Mouse (Mus musculus) embryonic facial prominence, embryonic 11.5 days (tissue): ENCODE data around the gene Satb1. TPM values are rescaled to one million over a fixed set of nuclear protein-coding genes. Genes with fewer than 3 reads are reported as not detected.

Experiments used
- ATAC-seq: fragments of 200-750 bp; cut with Nextera tagmentation; replicated peaks from 2 replicates; pipeline ENCODE4 v1.8.0; 2017; ENCODE audit warnings: low read depth; ENCODE audit not compliant: insufficient number of reproducible peaks, low FRiP score, low TSS enrichment
- DNase-seq: peaks from one replicate; pipeline ENCODE4 v3.0.0-alpha.2; 2015; ENCODE audit warnings: low spot score
- H3K27ac ChIP-seq: fragments of 300-500 bp; sonication (generic); replicated peaks from 2 replicates; pipeline ENCODE4 v1.5.1; 2014; ENCODE audit warnings: mild to moderate bottlenecking, low read depth, low read length, control low read depth
- H3K27me3 ChIP-seq: fragments of 300-500 bp; sonication (generic); 2 replicates; pipeline ENCODE4 v1.6.1; 2014; ENCODE audit warnings: mild to moderate bottlenecking, low read length, moderate library complexity, mixed read lengths; ENCODE audit not compliant: control insufficient read depth, insufficient read depth
- H3K36me3 ChIP-seq: fragments of 300-500 bp; sonication (generic); replicated peaks from 2 replicates; pipeline ENCODE4 v1.6.1; 2014; ENCODE audit warnings: low read depth, mild to moderate bottlenecking, low read length, moderate library complexity, mixed read lengths; ENCODE audit not compliant: control insufficient read depth, insufficient read depth
- H3K4me1 ChIP-seq: fragments of 300-500 bp; sonication (generic); 2 replicates; pipeline ENCODE4 v1.6.1; 2014; ENCODE audit warnings: low read length, mixed read lengths; ENCODE audit not compliant: control insufficient read depth, insufficient read depth
- H3K4me2 ChIP-seq: fragments of 300-500 bp; sonication (generic); 2 replicates; pipeline ENCODE4 v1.6.1; 2014; ENCODE audit warnings: low read depth, mild to moderate bottlenecking, control low read depth, low read length, moderate library complexity
- H3K4me3 ChIP-seq: fragments of 300-500 bp; sonication (generic); 2 replicates; pipeline ENCODE4 v1.5.1; 2014; ENCODE audit warnings: low read depth, low read length, control low read depth
- H3K9ac ChIP-seq: fragments of 300-500 bp; sonication (generic); replicated peaks from 2 replicates; pipeline ENCODE4 v1.6.1; 2014; ENCODE audit warnings: mild to moderate bottlenecking, control low read depth, low read length
- H3K9me3 ChIP-seq: fragments of 300-500 bp; sonication (generic); replicated peaks from 2 replicates; pipeline ENCODE4 v1.6.1; 2016; ENCODE audit warnings: mild to moderate bottlenecking, low read length, inconsistent platforms, mixed read lengths; ENCODE audit not compliant: control insufficient read depth
- WGBS: fragments of 180-500 bp; shearing (Covaris S2); extraction: QIAGEN DNeasy Blood & Tissue Kit; methylation state at CpG from one replicate; pipeline ENCODE4 v1.1.7; 2014; 5-methylcytosine and 5-hydroxymethylcytosine counted together
- polyA plus RNA-seq: library from polyadenylated mRNA; unstranded; fragments of >200 nt; fragmentation: Nextera tagmentation; extraction: Ambion mirVana; gene quantifications from 2 replicates; pipeline ENCODE4 v1.2.1, GENCODE M21; 2014

Gene Satb1
- polyA plus RNA-seq, 1 experiment from 2014 or later = 17.3 TPM

DNA sequence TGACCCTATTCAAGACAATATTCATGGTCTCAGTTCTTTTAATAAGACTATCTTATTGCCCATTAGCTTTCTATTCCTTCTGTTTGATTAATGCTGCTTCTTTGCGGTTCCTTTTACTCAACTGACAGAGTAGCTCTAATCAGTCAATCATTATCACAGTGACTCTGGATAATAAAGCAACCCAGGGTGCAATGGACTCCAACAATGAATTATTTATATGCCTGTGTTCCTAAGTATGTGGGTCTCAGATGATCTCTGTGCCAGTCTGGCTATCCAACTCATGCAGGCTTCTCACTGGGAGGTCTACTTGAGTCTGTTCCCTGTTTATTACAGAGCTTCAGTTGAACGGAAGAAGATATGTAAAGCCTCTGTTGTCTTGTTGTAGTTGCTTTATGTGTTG, 108.6 kb downstream of the Satb1 start:
- DNase-seq = no peak
- no peaks in the 10 kb centered on the region for H3K4me1 ChIP-seq
- no peaks in the 10 kb centered on the region for H3K36me3 ChIP-seq
- no peak overlapping the region for H3K4me3 ChIP-seq
- H3K9ac ChIP-seq = no peak overlapping the region
- H3K4me2 ChIP-seq = no peak overlapping the region
- H3K9me3 ChIP-seq = no peaks in the 10 kb centered on the region
- ATAC-seq = no peak
- no peaks in the 10 kb centered on the region for H3K27me3 ChIP-seq
- 90% methylated on average over 2 of the region's 2 CpGs for WGBS
- no peak overlapping the region for H3K27ac ChIP-seq

DNA sequence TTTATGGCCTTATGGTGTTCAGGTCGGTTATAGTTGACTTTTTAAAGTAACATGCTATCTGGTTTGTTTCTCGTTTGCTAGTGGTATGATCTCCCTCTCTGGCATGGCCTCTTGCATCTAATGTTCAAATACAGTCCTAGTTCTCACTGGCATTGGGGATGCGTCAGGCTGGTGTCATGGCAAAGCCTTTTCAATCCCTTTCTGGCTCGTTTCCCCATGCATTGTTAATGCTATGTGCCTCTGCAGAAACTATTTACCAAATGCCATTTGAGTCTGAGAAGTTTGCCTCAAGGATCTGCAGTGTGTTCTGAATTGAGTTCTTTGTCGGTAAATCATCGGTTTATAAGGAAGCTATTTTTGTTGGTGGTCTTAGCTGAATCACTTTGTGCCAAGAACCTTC, 137.4 kb downstream of the Satb1 start:
- no peak overlapping the region for H3K4me3 ChIP-seq
- H3K9me3 ChIP-seq = no peaks in the 10 kb centered on the region
- no peaks in the 10 kb centered on the region for H3K4me1 ChIP-seq
- 69% methylated on average over 6 of the region's 6 CpGs for WGBS
- DNase-seq (no peak), ATAC-seq (no peak)
- no peak overlapping the region for H3K4me2 ChIP-seq
- no peak overlapping the region for H3K9ac ChIP-seq
- no peaks in the 10 kb centered on the region for H3K27me3 ChIP-seq
- no peak overlapping the region for H3K27ac ChIP-seq
- no peaks in the 10 kb centered on the region for H3K36me3 ChIP-seq

DNA sequence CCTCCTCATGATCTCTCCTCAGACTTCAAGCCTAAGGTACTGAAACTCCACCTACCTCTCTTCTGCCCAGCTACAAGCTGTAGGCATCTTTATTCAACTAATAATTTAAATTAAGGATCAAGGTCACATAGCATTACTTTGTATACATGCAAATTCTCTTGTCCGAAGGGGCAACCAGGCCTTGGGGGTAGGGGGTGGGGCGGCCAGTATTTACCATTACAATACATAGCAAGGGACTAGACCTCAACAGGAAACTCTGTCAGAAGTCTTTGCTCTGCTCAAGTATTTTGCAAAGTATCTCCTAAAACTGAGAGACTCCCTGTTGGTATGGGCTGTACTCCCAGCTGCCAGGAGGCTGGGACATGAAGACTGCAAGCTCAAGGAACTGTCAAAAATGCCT, 137.8 kb downstream of the Satb1 start:
- no peak overlapping the region for H3K4me3 ChIP-seq
- H3K27me3 ChIP-seq = no peaks in the 10 kb centered on the region
- no peak overlapping the region for H3K4me2 ChIP-seq
- no peaks in the 10 kb centered on the region for H3K36me3 ChIP-seq
- 62% methylated on average over 2 of the region's 2 CpGs for WGBS
- no peak overlapping the region for H3K27ac ChIP-seq
- H3K9me3 ChIP-seq = no peaks in the 10 kb centered on the region
- H3K4me1 ChIP-seq = no peaks in the 10 kb centered on the region
- H3K9ac ChIP-seq = no peak overlapping the region
- ATAC-seq (no peak), DNase-seq (no peak)

DNA sequence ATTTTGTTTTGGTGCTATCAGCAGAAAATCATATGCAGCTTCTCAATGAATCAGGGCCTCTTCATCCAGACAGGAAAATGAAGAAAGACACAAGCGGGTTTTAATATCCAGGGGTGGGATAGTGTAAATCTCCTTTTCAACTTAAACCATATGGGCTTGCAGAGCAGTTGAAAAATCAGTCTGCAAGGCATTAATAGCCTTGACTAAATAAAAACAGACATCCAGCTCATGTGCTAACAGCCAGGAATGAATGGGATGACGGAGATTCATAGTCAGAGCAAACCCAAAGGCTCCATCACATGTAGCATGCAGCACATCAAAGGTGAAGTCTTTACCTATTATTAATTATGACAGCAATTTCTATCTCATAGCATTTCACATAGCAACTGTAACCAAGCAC, 142.6 kb downstream of the Satb1 start:
- 64% methylated on average over 2 of the region's 2 CpGs for WGBS
- no peaks in the 10 kb centered on the region for H3K9me3 ChIP-seq
- H3K27ac ChIP-seq = no peak overlapping the region
- ATAC-seq (no peak), DNase-seq (peak; percentile 72)
- no peaks in the 10 kb centered on the region for H3K36me3 ChIP-seq
- H3K27me3 ChIP-seq = no peaks in the 10 kb centered on the region
- H3K4me2 ChIP-seq = no peak overlapping the region
- H3K9ac ChIP-seq = no peak overlapping the region
- H3K4me3 ChIP-seq = no peak overlapping the region
- H3K4me1 ChIP-seq = no peaks in the 10 kb centered on the region

DNA sequence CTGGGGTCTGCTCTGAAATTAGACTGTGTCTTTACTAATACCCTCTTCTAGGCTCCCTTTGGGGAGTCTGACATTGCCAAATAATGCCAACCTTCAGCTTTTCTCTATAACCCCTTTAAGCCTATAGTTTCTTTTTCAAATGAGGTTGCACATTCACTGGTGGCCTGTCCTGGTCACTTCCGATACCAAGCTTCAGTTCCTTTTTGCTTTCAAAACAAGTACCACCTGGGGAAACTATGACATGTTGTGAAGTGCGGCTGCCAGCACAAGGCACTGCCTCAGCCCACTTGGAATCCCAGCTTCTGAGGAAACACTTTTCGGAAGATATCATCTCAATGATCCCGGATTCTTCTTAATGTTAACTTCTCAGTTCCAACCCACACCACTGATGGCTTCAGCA, 145.9 kb downstream of the Satb1 start:
- H3K27ac ChIP-seq = no peak overlapping the region
- H3K9ac ChIP-seq = no peak overlapping the region
- no peak overlapping the region for H3K4me2 ChIP-seq
- ATAC-seq (no peak), DNase-seq (no peak)
- H3K27me3 ChIP-seq = no peaks in the 10 kb centered on the region
- no peak overlapping the region for H3K4me3 ChIP-seq
- no peaks in the 10 kb centered on the region for H3K9me3 ChIP-seq
- no peaks in the 10 kb centered on the region for H3K36me3 ChIP-seq
- H3K4me1 ChIP-seq = no peaks in the 10 kb centered on the region
- WGBS = 91% methylated on average over 4 of the region's 4 CpGs
